Mouse (Mus musculus) embryo, embryonic 9.5 days (tissue): Measurements from ENCODE around the gene Fmnl3.

ENCODE experiments used
- DNase-seq: peaks from one replicate; pipeline ENCODE4 v3.0.0-alpha.2; 2017; ENCODE audit errors: extremely low spot score

The Fmnl3 gene

GRCm38 (mm10) chr15:99317267-99317651, 53.0 kb downstream of the Fmnl3 start:
- DNase-seq = no peak

- peak; percentile 64 for DNase-seq
These were observed 53.7 kb downstream of the Fmnl3 start for GRCm38 (mm10) chr15:99316314-99317266.

- DNase-seq = no peak
These were observed 55.4 kb downstream of the Fmnl3 start for GRCm38 (mm10) chr15:99314891-99315290.

DNA sequence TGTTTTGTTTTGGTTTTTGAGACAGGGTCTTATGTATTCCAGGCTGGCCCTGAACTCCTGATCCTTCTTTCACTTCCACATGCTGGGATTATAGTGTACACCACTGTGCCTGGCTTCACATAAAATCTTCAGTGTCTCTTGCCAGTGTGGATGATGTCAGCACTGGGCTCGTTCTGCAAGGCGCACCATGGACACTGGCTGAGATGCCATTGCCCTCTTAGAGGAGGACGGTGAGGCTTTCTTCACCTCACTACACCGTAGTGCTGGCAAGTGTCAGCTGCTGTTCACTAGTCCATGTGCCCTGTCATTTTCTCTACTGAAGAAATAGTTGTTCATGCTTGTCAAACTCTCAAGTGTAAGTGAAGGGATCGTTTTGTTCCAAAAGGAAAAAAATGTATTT, 59.7 kb downstream of the Fmnl3 start:
- no peak for DNase-seq

- DNase-seq = no peak
These were observed 60.7 kb downstream of the Fmnl3 start for GRCm38 (mm10) chr15:99309549-99309948.

- no peak for DNase-seq
These were observed 62.8 kb downstream of the Fmnl3 start for GRCm38 (mm10) chr15:99307476-99307875.

DNA sequence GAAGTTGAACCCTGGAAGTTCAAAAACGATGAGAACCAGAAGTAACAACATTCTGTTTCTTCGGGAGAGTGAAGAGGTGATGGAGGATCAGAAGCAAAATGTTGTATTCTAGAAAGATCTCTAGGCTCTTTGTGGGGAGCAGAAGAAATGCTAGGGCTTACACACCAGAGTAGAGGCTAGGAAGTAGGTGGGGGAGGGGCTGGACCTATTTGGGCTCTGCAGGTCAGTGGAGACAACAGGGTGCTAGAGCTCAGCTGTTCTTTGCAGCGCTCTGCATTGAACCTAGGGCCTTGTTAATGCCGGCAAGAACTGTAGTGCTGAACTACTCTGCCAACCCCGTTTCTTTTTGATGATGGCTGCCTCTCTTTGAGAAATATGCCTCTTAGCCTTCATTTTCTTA, 74.1 kb downstream of the Fmnl3 start:
- DNase-seq = no peak

- no peak for DNase-seq
These were observed 74.7 kb downstream of the Fmnl3 start, which contains the start of gene Fam186b for GRCm38 (mm10) chr15:99295484-99295981. TSS of gene Fam186b (minus strand) at chr15:99295888.

- peak; percentile 96 for DNase-seq
These were observed 75.4 kb downstream of the Fmnl3 start, which contains the start of gene Prpf40b for GRCm38 (mm10) chr15:99294813-99295374. TSS of gene Prpf40b (plus strand) at chr15:99295087.

GRCm38 (mm10) chr15:99294287-99294686, 76.0 kb downstream of the Fmnl3 start:
- DNase-seq = no peak

GRCm38 (mm10) chr15:99290586-99290985, 79.7 kb downstream of the Fmnl3 start:
- DNase-seq = no peak

GRCm38 (mm10) chr15:99285189-99285535, 85.1 kb downstream of the Fmnl3 start:
- no peak for DNase-seq

DNA sequence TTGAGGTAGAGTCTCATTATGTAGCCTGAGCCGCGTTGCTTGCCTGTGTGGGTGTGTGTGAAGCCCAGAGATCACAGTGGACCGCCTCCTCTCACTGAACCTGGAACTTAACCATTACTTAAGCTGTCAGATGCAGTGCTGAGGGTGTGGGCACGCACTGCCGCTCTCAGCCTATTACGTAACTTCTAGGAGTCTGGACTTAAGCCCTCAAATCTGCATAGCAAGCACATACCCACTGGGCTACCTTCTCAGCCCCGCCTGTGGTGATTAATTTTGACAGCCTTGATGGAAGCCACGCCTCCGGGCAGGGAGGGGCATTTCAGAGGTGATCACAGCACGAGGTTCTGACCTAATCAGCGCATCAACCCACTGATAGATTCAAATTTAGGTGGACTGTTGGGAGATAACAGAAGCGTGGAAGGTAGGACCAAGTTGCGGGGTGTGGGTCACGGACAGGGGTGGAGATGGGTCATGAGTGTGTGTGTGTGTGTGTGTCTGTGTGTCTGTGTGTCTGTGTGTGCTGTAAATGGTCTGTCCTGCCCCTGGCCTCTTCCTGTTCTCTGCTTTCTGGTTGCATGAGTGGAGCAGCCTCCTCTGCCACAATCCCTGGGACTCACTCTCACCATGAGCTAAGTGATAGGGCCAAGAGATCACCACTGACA, 85.6 kb downstream of the Fmnl3 start:
- DNase-seq = no peak

DNA sequence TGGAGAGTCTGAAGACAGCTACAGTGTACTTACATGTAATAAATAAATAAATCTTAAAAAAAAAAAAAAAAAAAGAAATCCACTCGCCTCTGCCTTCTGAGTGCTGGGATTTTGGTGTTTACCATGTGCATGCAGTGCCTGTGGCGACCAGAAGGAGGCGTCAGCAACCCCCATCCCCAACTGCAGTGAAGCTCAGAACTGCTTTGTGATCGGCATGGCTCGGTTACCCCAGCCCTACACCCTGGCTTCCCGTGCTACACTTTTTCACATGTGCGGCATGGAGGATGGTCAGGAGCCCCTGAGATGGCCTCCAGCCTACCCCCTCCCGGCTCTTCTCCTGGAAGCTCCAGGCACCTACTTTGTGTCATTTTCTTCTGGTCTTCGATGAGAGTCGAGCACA, 86.8 kb downstream of the Fmnl3 start:
- no peak for DNase-seq

GRCm38 (mm10) chr15:99278271-99278670, 92.0 kb downstream of the Fmnl3 start:
- no peak for DNase-seq

DNA sequence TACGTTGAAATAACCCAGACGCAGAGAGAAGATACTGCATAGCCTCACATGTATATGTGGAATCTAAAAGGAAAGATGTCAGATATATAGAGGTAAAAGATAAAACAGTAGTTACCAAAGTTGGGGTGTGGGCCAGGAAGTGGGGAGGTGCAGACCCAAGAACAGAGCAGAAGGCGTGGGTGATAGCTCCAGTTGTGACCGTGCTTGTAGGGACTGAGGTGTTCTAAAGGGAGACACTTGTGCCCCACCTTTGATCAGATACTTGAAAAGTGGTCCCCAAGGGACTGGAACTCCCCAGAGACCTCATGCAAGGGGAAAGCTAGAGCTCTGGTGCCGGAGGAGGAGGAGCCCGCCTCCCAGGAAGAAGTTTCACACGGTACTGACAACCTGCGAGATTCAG, 94.2 kb downstream of the Fmnl3 start:
- no peak for DNase-seq
